Mouse (Mus musculus): ENCODE results near the gene Gm18336.
"Not testable (repeated sequence)": the region's sequence is repeated elsewhere in the genome, so short reads cannot be mapped to it uniquely, and the experiment has no call there.

The Gm18336 gene

GRCm38 (mm10) chrX:73398636-73399035, at the start of gene Gm18336:
Gene Gm18336, minus strand, starts transcription at chrX:73398736.
- not testable (repeated sequence) for DNase-seq (ENCODE audit: low spot score in 2 of 2)

GRCm38 (mm10) chrX:73441428-73441827, 42.9 kb upstream of the Gm18336 start:
- no peak for DNase-seq (ENCODE audit: low spot score in 2 of 2)

- no peak for DNase-seq (ENCODE audit: low spot score in 2 of 2)
Measured at GRCm38 (mm10) chrX:73435252-73435651, 36.7 kb upstream of the Gm18336 start, which contains the start of gene Trex2. Gene Trex2, minus strand, starts transcription at chrX:73435344.

GRCm38 (mm10) chrX:73432850-73433249, 34.3 kb upstream of the Gm18336 start:
- no peak for DNase-seq (ENCODE audit: low spot score in 2 of 2)

GRCm38 (mm10) chrX:73430036-73430435, 31.5 kb upstream of the Gm18336 start:
- DNase-seq (ENCODE audit: low spot score in 2 of 2): no peak

GRCm38 (mm10) chrX:73412767-73413166, 14.2 kb upstream of the Gm18336 start:
- no peak for DNase-seq (ENCODE audit: low spot score in 2 of 2)

GRCm38 (mm10) chrX:73410880-73411517, 12.5 kb upstream of the Gm18336 start, which contains the start of gene Zfp92:
Gene Zfp92, plus strand, starts transcription at chrX:73411096.
- DNase-seq (ENCODE audit: low spot score in 2 of 2): no peak

GRCm38 (mm10) chrX:73401616-73402015, 3.1 kb upstream of the Gm18336 start:
- no peak for DNase-seq (ENCODE audit: low spot score in 2 of 2)

GRCm38 (mm10) chrX:73400951-73401350, 2.4 kb upstream of the Gm18336 start:
- no peak for DNase-seq (ENCODE audit: low spot score in 2 of 2)

GRCm38 (mm10) chrX:73396446-73396845, 2.1 kb downstream of the Gm18336 start:
- DNase-seq (ENCODE audit: low spot score in 2 of 2): no peak

- no peak for DNase-seq (ENCODE audit: low spot score in 2 of 2)
Measured at GRCm38 (mm10) chrX:73391481-73391880, 7.1 kb downstream of the Gm18336 start.

GRCm38 (mm10) chrX:73384924-73385323, 13.6 kb downstream of the Gm18336 start:
- DNase-seq (ENCODE audit: low spot score in 2 of 2): no peak

- no peak for DNase-seq (ENCODE audit: low spot score in 2 of 2)
Measured at GRCm38 (mm10) chrX:73384419-73384818, 14.1 kb downstream of the Gm18336 start.

- DNase-seq (ENCODE audit: low spot score in 2 of 2): no peak
Measured at GRCm38 (mm10) chrX:73363291-73363690, 35.2 kb downstream of the Gm18336 start.

GRCm38 (mm10) chrX:73356719-73357118, 41.8 kb downstream of the Gm18336 start:
- no peak for DNase-seq (ENCODE audit: low spot score in 2 of 2)

GRCm38 (mm10) chrX:73356163-73356562, 42.4 kb downstream of the Gm18336 start:
- no peak for DNase-seq (ENCODE audit: low spot score in 2 of 2)
